Mouse (Mus musculus): ENCODE results near the gene Taok1. TPM values are rescaled to one million over a fixed set of nuclear protein-coding genes. Genes with fewer than 3 reads are reported as not detected.
A peak's percentile ranks its signal among the peaks of the same experiment; 100 is the strongest.

Gene Taok1
- polyA plus RNA-seq, 1 experiment from 2014 or later: 24.6 TPM

GRCm38 (mm10) chr11:77506941-77507340 is 100.7 kb downstream of the Taok1 start:
- DNase-seq (ENCODE audit: low spot score) (peak; percentile 51), ATAC-seq (replicated peaks; ENCODE audit: low FRiP score) (no peak)
- H3K4me3 ChIP-seq (ENCODE audit: low read depth, low read length): no peak overlapping the region
- no peak overlapping the region for H3K4me2 ChIP-seq (ENCODE audit: low read depth, low read length, severe bottlenecking)
- WGBS: 90% methylated on average over 6 of the region's 6 CpGs
- no peaks in the 10 kb centered on the region for H3K9me3 ChIP-seq (ENCODE audit: control insufficient read depth, low read length)
- H3K27me3 ChIP-seq (ENCODE audit: control insufficient read depth, insufficient read depth, low read length): no peaks in the 10 kb centered on the region
- H3K4me1 ChIP-seq (replicated peaks; ENCODE audit: control insufficient read depth, insufficient read depth, low read length): no peaks in the 10 kb centered on the region
- no peak overlapping the region for H3K27ac ChIP-seq (ENCODE audit: low read depth, low read length)
- peaks cover 3% of the 10 kb centered on the region; the same call in 1 of the 2 replicates for H3K36me3 ChIP-seq (ENCODE audit: control insufficient read depth, insufficient read depth, low read length)
- H3K9ac ChIP-seq (ENCODE audit: low read length): no peak overlapping the region

GRCm38 (mm10) chr11:77506273-77506672 is 101.3 kb downstream of the Taok1 start:
- H3K4me3 ChIP-seq (ENCODE audit: low read depth, low read length): no peak overlapping the region
- WGBS: 87% methylated on average over 14 of the region's 14 CpGs
- H3K36me3 ChIP-seq (ENCODE audit: control insufficient read depth, insufficient read depth, low read length): peaks cover 3% of the 10 kb centered on the region; the same call in 1 of the 2 replicates

GRCm38 (mm10) chr11:77505291-77505980 is 102.2 kb downstream of the Taok1 start:
- Histone ChIP-seq H3K4me1 (replicated peaks; ENCODE audit: control insufficient read depth, insufficient read depth, low read length) (0 out of 2 replicates have a peak, but pooled peaks cover 2% of the 10 kb centered on the region), H3K4me3 (ENCODE audit: low read depth, low read length) (no peak overlapping the region), H3K27me3 (ENCODE audit: control insufficient read depth, insufficient read depth, low read length) (no peaks in the 10 kb centered on the region), H3K4me2 (ENCODE audit: low read depth, low read length, severe bottlenecking) (no peak overlapping the region), H3K36me3 (ENCODE audit: control insufficient read depth, insufficient read depth, low read length) (peaks cover 3% of the 10 kb centered on the region; the same call in 1 of the 2 replicates), H3K9ac (ENCODE audit: low read length) (no peak overlapping the region), H3K27ac (ENCODE audit: low read depth, low read length) (no peak overlapping the region), H3K9me3 (ENCODE audit: control insufficient read depth, low read length) (no peaks in the 10 kb centered on the region)
- DNase-seq (ENCODE audit: low spot score) (peak; percentile 46), ATAC-seq (replicated peaks; ENCODE audit: low FRiP score) (no peak)
- 89% methylated on average over 22 of the region's 22 CpGs for WGBS

More at GRCm38 (mm10) chr11:77506273-77506672, 101.3 kb downstream of the Taok1 start:
- Histone ChIP-seq H3K9me3 (ENCODE audit: control insufficient read depth, low read length) (no peaks in the 10 kb centered on the region), H3K4me2 (ENCODE audit: low read depth, low read length, severe bottlenecking) (no peak overlapping the region), H3K27me3 (ENCODE audit: control insufficient read depth, insufficient read depth, low read length) (no peaks in the 10 kb centered on the region), H3K9ac (ENCODE audit: low read length) (no peak overlapping the region), H3K4me1 (replicated peaks; ENCODE audit: control insufficient read depth, insufficient read depth, low read length) (no peaks in the 10 kb centered on the region), H3K27ac (ENCODE audit: low read depth, low read length) (no peak overlapping the region)
- no peak for ATAC-seq (replicated peaks; ENCODE audit: low FRiP score)
- peak; percentile 53 for DNase-seq (ENCODE audit: low spot score)

- no peak overlapping the region for H3K9ac ChIP-seq (ENCODE audit: low read length)
- H3K36me3 ChIP-seq (ENCODE audit: control insufficient read depth, insufficient read depth, low read length): peaks cover 3% of the 10 kb centered on the region; the same call in 1 of the 2 replicates
- no peak overlapping the region for H3K4me3 ChIP-seq (ENCODE audit: low read depth, low read length)
- 0 out of 2 replicates have a peak, but pooled peaks cover 2% of the 10 kb centered on the region for H3K4me1 ChIP-seq (replicated peaks; ENCODE audit: control insufficient read depth, insufficient read depth, low read length)
- DNase-seq (ENCODE audit: low spot score) (no peak), ATAC-seq (replicated peaks; ENCODE audit: low FRiP score) (no peak)
- H3K27me3 ChIP-seq (ENCODE audit: control insufficient read depth, insufficient read depth, low read length): no peaks in the 10 kb centered on the region
- no peak overlapping the region for H3K27ac ChIP-seq (ENCODE audit: low read depth, low read length)
- no peak overlapping the region for H3K4me2 ChIP-seq (ENCODE audit: low read depth, low read length, severe bottlenecking)
- H3K9me3 ChIP-seq (ENCODE audit: control insufficient read depth, low read length): no peaks in the 10 kb centered on the region
- WGBS: 94% methylated on average over 19 of the region's 19 CpGs
These were observed 103.2 kb downstream of the Taok1 start for GRCm38 (mm10) chr11:77504377-77504776.

GRCm38 (mm10) chr11:77503511-77503910 is 104.1 kb downstream of the Taok1 start:
- no peaks in the 10 kb centered on the region for H3K27me3 ChIP-seq (ENCODE audit: control insufficient read depth, insufficient read depth, low read length)
- no peak overlapping the region for H3K4me3 ChIP-seq (ENCODE audit: low read depth, low read length)
- no peaks in the 10 kb centered on the region for H3K9me3 ChIP-seq (ENCODE audit: control insufficient read depth, low read length)
- H3K27ac ChIP-seq (ENCODE audit: low read depth, low read length): no peak overlapping the region
- no peak overlapping the region for H3K9ac ChIP-seq (ENCODE audit: low read length)
- 0 out of 2 replicates have a peak, but pooled peaks cover 2% of the 10 kb centered on the region for H3K4me1 ChIP-seq (replicated peaks; ENCODE audit: control insufficient read depth, insufficient read depth, low read length)
- peaks cover 3% of the 10 kb centered on the region; the same call in 1 of the 2 replicates for H3K36me3 ChIP-seq (ENCODE audit: control insufficient read depth, insufficient read depth, low read length)
- no peak overlapping the region for H3K4me2 ChIP-seq (ENCODE audit: low read depth, low read length, severe bottlenecking)
- DNase-seq (ENCODE audit: low spot score) (peak; percentile 46), ATAC-seq (replicated peaks; ENCODE audit: low FRiP score) (no peak)
- WGBS: 76% methylated on average over 3 of the region's 3 CpGs

- H3K4me1 ChIP-seq (replicated peaks; ENCODE audit: control insufficient read depth, insufficient read depth, low read length): peaks cover 10% of the 10 kb centered on the region
- no peak overlapping the region for H3K27ac ChIP-seq (ENCODE audit: low read depth, low read length)
- no peak for ATAC-seq (replicated peaks; ENCODE audit: low FRiP score)
- no peak overlapping the region for H3K4me3 ChIP-seq (ENCODE audit: low read depth, low read length)
- H3K9me3 ChIP-seq (ENCODE audit: control insufficient read depth, low read length): no peaks in the 10 kb centered on the region
- H3K9ac ChIP-seq (ENCODE audit: low read length): no peak overlapping the region
- no peak overlapping the region for H3K4me2 ChIP-seq (ENCODE audit: low read depth, low read length, severe bottlenecking)
- peaks cover 3% of the 10 kb centered on the region; the same call in 1 of the 2 replicates for H3K36me3 ChIP-seq (ENCODE audit: control insufficient read depth, insufficient read depth, low read length)
- WGBS: 90% methylated on average over 6 of the region's 6 CpGs
- no peaks in the 10 kb centered on the region for H3K27me3 ChIP-seq (ENCODE audit: control insufficient read depth, insufficient read depth, low read length)
- no peak for DNase-seq (ENCODE audit: low spot score)
These were observed 105.1 kb downstream of the Taok1 start for GRCm38 (mm10) chr11:77502481-77502880.

- Histone ChIP-seq H3K4me2 (ENCODE audit: low read depth, low read length, severe bottlenecking) (no peak overlapping the region), H3K9me3 (ENCODE audit: control insufficient read depth, low read length) (no peaks in the 10 kb centered on the region), H3K9ac (ENCODE audit: low read length) (no peak overlapping the region), H3K27ac (ENCODE audit: low read depth, low read length) (no peak overlapping the region), H3K27me3 (ENCODE audit: control insufficient read depth, insufficient read depth, low read length) (no peaks in the 10 kb centered on the region), H3K36me3 (ENCODE audit: control insufficient read depth, insufficient read depth, low read length) (peaks cover 3% of the 10 kb centered on the region; the same call in 1 of the 2 replicates), H3K4me3 (ENCODE audit: low read depth, low read length) (no peak overlapping the region), H3K4me1 (replicated peaks; ENCODE audit: control insufficient read depth, insufficient read depth, low read length) (peaks cover 15% of the 10 kb centered on the region)
- no peak for DNase-seq (ENCODE audit: low spot score)
- ATAC-seq (replicated peaks; ENCODE audit: low FRiP score): no peak
- WGBS: 94% methylated on average over 4 of the region's 4 CpGs
These were observed 105.6 kb downstream of the Taok1 start for GRCm38 (mm10) chr11:77501971-77502370.

GRCm38 (mm10) chr11:77501392-77501791 is 106.2 kb downstream of the Taok1 start:
- Histone ChIP-seq H3K9me3 (ENCODE audit: control insufficient read depth, low read length) (no peaks in the 10 kb centered on the region), H3K27ac (ENCODE audit: low read depth, low read length) (no peak overlapping the region), H3K27me3 (ENCODE audit: control insufficient read depth, insufficient read depth, low read length) (no peaks in the 10 kb centered on the region), H3K4me3 (ENCODE audit: low read depth, low read length) (no peak overlapping the region), H3K36me3 (ENCODE audit: control insufficient read depth, insufficient read depth, low read length) (peaks cover 3% of the 10 kb centered on the region; the same call in 1 of the 2 replicates), H3K4me1 (replicated peaks; ENCODE audit: control insufficient read depth, insufficient read depth, low read length) (peaks cover 16% of the 10 kb centered on the region), H3K4me2 (ENCODE audit: low read depth, low read length, severe bottlenecking) (no peak overlapping the region), H3K9ac (ENCODE audit: low read length) (no peak overlapping the region)
- no peak; the same call in 1 of the 2 replicates for ATAC-seq (replicated peaks; ENCODE audit: low FRiP score)
- peak; percentile 85 for DNase-seq (ENCODE audit: low spot score)
- 30% methylated on average over 5 of the region's 5 CpGs for WGBS
